Mouse (Mus musculus) liver (tissue): ENCODE measurements around the gene Rnaseh2b.

Source experiments
- DNase-seq: peaks from one replicate; pipeline ENCODE4 v3.0.0-alpha.2; 2020; ENCODE audit warnings: mixed read lengths

Rnaseh2b gene

GRCm38 (mm10) chr14:62292488-62293339, at the start of gene Rnaseh2b, which contains the start of gene Dleu7:
TSS of gene Rnaseh2b (plus strand) at chr14:62292589.
TSS of gene Dleu7 (minus strand) at chr14:62293047.
- peak; percentile 14 for DNase-seq

DNA sequence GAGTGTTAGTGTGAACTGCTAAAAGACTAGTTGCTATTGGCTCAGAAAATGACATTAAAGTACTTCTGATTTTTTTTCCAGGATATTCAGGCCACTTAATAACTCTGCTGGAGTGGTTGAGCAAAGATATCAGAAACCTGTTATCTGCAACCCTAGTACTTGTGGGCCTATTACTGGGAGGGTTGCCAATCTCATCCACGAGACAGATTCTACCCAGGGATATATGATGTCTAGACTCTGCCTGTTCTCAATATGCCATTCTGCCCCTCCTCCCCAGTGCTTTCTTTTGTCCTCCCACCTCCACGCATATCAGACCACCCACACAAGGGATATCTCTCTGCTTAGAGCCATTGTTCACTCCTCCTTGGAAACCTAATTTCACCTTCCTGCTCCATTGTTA, 48.9 kb upstream of the Rnaseh2b start:
- no peak for DNase-seq

- DNase-seq = peak; percentile 19
These were observed 46.8 kb upstream of the Rnaseh2b start for GRCm38 (mm10) chr14:62245557-62245956.

DNA sequence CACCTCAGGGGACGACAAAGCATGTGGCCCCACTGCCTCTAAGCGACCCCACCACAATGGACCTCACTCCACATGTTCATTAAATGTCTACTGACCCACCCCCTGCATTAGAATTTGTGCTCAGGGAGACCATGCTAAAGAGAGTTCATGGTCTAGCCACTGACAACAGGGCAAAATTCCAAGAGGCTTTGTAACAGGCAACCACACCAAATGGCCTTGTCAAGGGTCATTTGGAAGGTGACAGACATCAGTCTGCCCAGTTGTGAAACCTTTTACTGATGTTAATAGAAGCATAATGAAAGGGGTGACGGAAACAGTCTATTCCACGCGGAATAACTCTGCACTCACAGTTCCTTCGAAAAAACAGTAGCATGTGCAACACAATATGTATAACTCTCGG, 44.0 kb upstream of the Rnaseh2b start:
- no peak for DNase-seq

GRCm38 (mm10) chr14:62248796-62249195, 43.6 kb upstream of the Rnaseh2b start:
- DNase-seq = no peak

DNA sequence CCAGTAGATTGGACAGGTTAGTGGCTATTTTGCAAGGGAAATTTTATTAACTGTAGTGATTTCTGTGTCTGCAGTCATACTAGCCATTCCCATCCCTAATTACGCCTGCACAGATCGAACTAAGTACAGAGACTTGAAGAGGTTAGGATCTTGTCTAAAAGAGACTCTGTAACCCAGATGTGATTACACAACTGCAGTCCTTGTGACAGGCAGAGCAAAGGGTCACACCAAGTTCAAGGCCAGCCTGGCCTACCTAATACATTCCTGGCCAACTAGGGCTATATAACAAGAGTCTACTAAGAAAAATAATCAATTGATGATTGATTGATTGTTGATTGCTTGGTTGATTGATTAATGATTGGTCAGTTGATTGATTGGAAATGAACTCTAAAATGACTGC, 43.1 kb upstream of the Rnaseh2b start:
- DNase-seq = no peak

- no peak for DNase-seq
These were observed 42.3 kb upstream of the Rnaseh2b start for GRCm38 (mm10) chr14:62250046-62250445.

DNA sequence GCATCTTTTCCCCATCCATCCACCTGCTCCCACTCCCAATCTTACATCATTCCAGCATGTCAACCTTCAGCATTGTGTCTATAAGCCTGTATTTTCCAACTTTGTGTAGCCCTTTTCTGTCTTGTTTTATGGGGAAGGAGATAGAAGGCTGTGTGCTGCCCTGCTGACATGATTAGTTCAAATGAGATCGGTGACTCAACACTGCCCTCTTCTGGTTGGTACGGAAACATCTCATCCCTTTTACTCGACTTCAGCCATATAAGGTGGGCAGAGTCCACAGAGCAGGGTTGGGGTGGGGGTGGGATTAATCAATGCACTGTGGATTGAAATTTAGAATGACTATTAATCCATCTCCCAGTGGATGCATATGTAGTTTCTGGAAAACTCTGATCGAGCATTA, 40.4 kb upstream of the Rnaseh2b start:
- DNase-seq = peak; percentile 40

- DNase-seq = peak; percentile 42
These were observed 38.0 kb upstream of the Rnaseh2b start for GRCm38 (mm10) chr14:62254371-62254770.

DNA sequence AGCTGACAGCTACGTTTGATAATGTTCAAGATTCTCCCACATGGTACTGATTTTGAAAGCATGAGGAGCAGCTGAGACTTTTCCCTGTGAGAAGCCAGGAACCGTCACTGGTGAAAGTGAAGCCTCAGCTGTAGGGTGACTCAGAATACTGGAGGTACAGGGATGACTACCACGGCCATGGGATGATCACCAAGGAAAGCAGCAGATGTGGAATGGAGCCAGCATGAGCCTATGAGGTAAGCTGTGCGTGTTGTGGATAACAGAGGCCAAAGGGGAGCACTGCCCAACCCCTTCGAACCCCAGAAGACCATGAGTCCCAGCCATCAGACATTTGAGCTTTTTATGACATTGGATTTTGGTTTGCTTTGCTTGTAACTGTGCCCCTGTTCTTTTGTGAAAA, 36.3 kb upstream of the Rnaseh2b start:
- no peak for DNase-seq

DNA sequence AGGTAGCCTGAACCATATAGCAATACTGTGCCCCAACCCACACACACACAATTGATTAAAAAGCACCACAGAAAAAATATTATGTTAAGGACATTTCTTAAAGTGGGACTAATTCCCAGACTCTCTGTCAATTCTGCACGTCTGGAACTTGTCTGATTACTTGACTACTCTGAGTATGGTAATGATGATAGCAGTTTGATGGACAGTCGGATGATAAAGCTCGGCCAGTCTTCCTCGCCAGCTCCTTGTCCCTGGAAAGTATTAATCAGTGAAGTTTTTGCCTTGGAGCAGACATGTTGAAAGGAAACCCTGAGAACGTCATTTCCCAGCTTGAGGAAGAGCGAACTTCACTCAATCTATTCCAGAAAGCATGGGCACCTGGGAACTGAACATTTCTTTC, 34.3 kb upstream of the Rnaseh2b start:
- no peak for DNase-seq

- peak; percentile 14 for DNase-seq
These were observed 33.3 kb upstream of the Rnaseh2b start for GRCm38 (mm10) chr14:62258978-62259536.

- no peak for DNase-seq
These were observed 21.5 kb upstream of the Rnaseh2b start for GRCm38 (mm10) chr14:62270698-62271396.

GRCm38 (mm10) chr14:62273604-62274003, 18.8 kb upstream of the Rnaseh2b start:
- no peak for DNase-seq

- DNase-seq = no peak
These were observed 9.4 kb upstream of the Rnaseh2b start for GRCm38 (mm10) chr14:62282974-62283373.

- DNase-seq = no peak
These were observed 3.7 kb upstream of the Rnaseh2b start for GRCm38 (mm10) chr14:62288731-62289130.

- no peak for DNase-seq
These were observed 892 bp upstream of the Rnaseh2b start for GRCm38 (mm10) chr14:62291406-62291987.

DNA sequence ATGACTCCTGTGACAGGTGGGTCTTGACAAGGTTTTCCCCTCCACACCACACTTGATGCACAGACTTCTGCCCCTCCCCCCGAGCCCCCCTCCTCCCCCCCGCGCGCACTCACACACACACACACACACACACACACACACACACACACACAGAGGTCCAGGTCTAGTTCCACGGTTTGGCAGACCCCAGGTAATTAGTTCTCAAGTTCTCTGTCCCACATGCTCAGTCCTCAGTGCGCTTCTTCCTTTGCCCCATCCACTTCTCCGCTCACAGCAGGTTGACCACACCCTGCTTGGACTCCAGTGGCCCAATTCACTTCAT, 262 bp upstream of the Rnaseh2b start:
- DNase-seq = no peak

DNA sequence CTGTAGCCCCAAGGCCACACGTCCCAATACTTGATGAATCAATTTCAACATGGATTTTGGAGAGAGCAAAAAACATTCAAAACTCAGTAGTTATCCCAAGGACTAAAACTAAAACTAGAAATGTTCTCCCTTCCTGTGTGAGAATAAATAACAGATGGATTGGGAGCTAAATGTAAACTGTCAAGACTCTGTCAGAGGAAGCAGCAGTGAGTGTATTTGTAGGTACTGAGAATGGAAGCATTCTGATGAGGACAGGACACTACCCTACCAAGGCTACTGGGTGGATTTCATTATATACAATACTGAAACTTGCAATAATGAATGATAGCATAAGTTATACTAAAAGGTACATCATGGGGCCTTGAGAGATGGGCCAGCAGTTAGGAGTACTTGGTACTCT, 6.4 kb downstream of the Rnaseh2b start:
- no peak for DNase-seq

DNA sequence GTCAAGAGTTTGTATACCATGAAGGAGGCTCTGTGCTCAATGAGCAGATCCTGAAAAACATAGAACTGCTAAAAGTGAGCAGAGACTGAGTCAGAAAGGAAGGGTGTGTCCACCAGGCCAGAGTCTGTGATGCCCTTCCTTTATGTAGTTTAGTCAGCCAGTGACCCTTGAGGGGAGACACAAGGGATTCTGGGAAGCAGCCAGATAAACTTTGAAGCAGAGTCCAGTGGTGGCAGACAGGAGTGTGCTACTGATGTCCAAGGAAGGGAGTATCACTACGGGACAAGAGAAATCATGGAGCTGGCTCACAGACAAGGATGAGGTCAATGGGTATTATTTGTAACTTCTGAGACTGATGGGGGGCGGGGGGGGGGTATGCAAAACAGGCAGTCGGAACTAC, 7.6 kb downstream of the Rnaseh2b start:
- no peak for DNase-seq

GRCm38 (mm10) chr14:62307555-62307954, 15.2 kb downstream of the Rnaseh2b start:
- DNase-seq = no peak

DNA sequence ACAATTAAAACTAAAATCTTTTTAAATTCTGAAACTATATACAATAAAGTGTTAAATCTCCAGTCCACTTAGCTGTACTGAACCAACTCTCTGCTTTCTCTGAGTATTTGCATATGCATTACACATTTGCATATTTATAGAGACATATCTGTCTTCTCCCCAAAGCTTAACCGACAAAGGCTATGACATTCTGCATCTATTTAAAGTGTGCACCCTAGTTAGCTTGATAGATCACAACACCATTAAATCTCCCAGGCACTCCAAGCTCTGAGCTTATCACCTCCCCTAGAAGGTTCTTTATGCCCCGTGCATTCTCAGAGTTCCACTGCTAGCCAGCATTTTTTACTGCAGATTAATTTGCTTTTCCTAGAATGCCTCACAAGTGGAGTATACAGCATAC, 16.6 kb downstream of the Rnaseh2b start:
- no peak for DNase-seq

- no peak for DNase-seq
These were observed 19.3 kb downstream of the Rnaseh2b start for GRCm38 (mm10) chr14:62311672-62312071.
